Mouse (Mus musculus) hindbrain, embryonic 11.5 days (tissue): ENCODE data around the gene Tbx10. TPM values are rescaled to one million over a fixed set of nuclear protein-coding genes. Genes with fewer than 3 reads are reported as not detected.
"Not testable (repeated sequence)": the region's sequence is repeated elsewhere in the genome, so short reads cannot be mapped to it uniquely, and the experiment has no call there.

Source experiments
- ATAC-seq: fragments of 200-750 bp; cut with Nextera tagmentation; 2 replicates; pipeline ENCODE4 v1.8.0; 2017; ENCODE audit warnings: mild to moderate bottlenecking, moderate TSS enrichment, moderate library complexity; ENCODE audit not compliant: low FRiP score
- DNase-seq: peaks from one replicate; pipeline ENCODE4 v3.0.0-alpha.2; 2015; ENCODE audit warnings: low spot score
- H3K27ac ChIP-seq: fragments of 300-500 bp; sonication (generic); 2 replicates; pipeline ENCODE4 v1.5.1; 2014; ENCODE audit warnings: mild to moderate bottlenecking, low read depth, low read length
- H3K27me3 ChIP-seq: fragments of 300-500 bp; sonication (generic); 2 replicates; pipeline ENCODE4 v1.6.1; 2014; ENCODE audit warnings: mild to moderate bottlenecking, low read length, moderate library complexity, mixed read lengths; ENCODE audit not compliant: control insufficient read depth, insufficient read depth
- H3K36me3 ChIP-seq: fragments of 300-500 bp; sonication (generic); 2 replicates; pipeline ENCODE4 v1.6.1; 2014; ENCODE audit warnings: mild to moderate bottlenecking, low read length, moderate library complexity, mixed read lengths; ENCODE audit not compliant: control insufficient read depth, insufficient read depth
- H3K4me1 ChIP-seq: fragments of 300-500 bp; sonication (generic); replicated peaks from 2 replicates; pipeline ENCODE4 v1.6.1; 2014; ENCODE audit warnings: low read length, mixed read lengths; ENCODE audit not compliant: control insufficient read depth, insufficient read depth
- H3K4me2 ChIP-seq: fragments of 300-500 bp; sonication (generic); replicated peaks from 2 replicates; pipeline ENCODE4 v1.6.1; 2014; ENCODE audit warnings: mild to moderate bottlenecking, low read depth, low read length
- H3K4me3 ChIP-seq: fragments of 300-500 bp; sonication (generic); 2 replicates; pipeline ENCODE4 v1.5.1; 2014; ENCODE audit warnings: low read depth, low read length
- H3K9ac ChIP-seq: fragments of 300-500 bp; sonication (generic); 2 replicates; pipeline ENCODE4 v1.6.1; 2014; ENCODE audit warnings: low read depth, low read length
- H3K9me3 ChIP-seq: fragments of 300-500 bp; sonication (generic); 2 replicates; pipeline ENCODE4 v1.6.1; 2016; ENCODE audit warnings: low read length; ENCODE audit not compliant: control insufficient read depth
- WGBS: fragments of 180-500 bp; shearing (Covaris S2); extraction: QIAGEN DNeasy Blood & Tissue Kit; methylation state at CpG from one replicate; pipeline ENCODE4 v1.1.7; 2014; 5-methylcytosine and 5-hydroxymethylcytosine counted together
- polyA plus RNA-seq: library from polyadenylated mRNA; unstranded; fragments of >200 nt; fragmentation: Nextera tagmentation; extraction: Ambion mirVana; gene quantifications from 2 replicates; pipeline ENCODE4 v1.2.1, GENCODE M21; 2014

The Tbx10 gene
- polyA plus RNA-seq, 1 experiment from 2014 or later: 2.3 TPM

DNA sequence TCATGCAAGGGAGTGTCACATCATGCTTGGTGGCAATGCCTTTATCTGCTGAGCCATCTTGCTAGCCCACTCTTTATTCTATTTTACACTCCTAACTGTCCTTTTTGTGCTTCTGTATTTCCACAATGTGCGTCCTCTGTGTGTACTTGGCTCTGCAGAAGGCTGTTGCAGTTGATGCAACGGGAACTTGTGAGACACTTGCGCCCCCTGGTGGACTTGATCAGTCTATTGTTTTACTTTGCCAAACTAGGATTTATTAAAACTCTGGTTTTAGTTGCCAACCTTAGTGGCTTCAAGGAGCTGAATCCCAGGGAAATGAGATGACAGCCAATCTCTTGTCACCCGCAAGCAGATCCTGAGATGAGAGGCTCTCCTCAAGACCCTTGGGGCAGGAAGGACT lies 55.3 kb downstream of the Tbx10 start:
- DNase-seq (peak; percentile 90), ATAC-seq (no peak)
- H3K27me3 ChIP-seq: no peaks in the 10 kb centered on the region
- no peaks in the 10 kb centered on the region for H3K4me1 ChIP-seq
- no peak overlapping the region for H3K4me3 ChIP-seq
- H3K9ac ChIP-seq: no peak overlapping the region
- no peaks in the 10 kb centered on the region for H3K9me3 ChIP-seq
- no peaks in the 10 kb centered on the region for H3K36me3 ChIP-seq
- no peak overlapping the region for H3K4me2 ChIP-seq
- no peak overlapping the region for H3K27ac ChIP-seq
- WGBS: 20% methylated on average over 4 of the region's 4 CpGs

DNA sequence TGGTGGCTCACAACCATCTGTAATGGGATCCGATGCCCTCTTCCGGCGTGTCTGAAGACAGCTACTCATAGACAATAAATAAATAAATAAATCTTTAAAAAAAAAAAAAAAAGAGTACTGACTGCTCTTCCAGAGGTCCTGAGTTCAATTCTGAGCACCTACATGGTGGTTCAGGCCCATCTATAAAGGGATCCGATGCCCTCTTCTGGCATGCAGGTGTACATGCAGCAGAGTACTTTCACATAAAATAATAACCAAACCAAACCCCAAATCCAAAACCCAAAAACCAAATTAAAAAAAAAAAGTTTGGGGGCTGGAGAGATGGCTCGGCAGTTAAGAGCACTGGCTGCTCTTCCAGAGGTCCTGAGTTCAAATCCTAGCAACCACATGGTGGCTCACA lies 56.5 kb downstream of the Tbx10 start:
- H3K36me3 ChIP-seq, H3K27me3 ChIP-seq, H3K4me2 ChIP-seq, H3K4me1 ChIP-seq, H3K27ac ChIP-seq, H3K9me3 ChIP-seq, DNase-seq, ATAC-seq, H3K9ac ChIP-seq, H3K4me3 ChIP-seq: not testable (repeated sequence)
- 81% methylated on average over 5 of the region's 5 CpGs for WGBS

Other genes with a start within 250 kb of the Tbx10 start
- gene Kmt5b, start 225.3 kb upstream of the Tbx10 start, polyA plus RNA-seq: 43.9 and 52.7 TPM in 2 replicates
- 50.3 and 63.7 TPM in 2 replicates for gene Chka, start 141.0 kb upstream of the Tbx10 start, polyA plus RNA-seq
- 10.7 and 11.6 TPM in 2 replicates for gene Tcirg1, start 85.6 kb upstream of the Tbx10 start, polyA plus RNA-seq
- 240 and 258 TPM in 2 replicates for gene Ndufs8, start 80.0 kb upstream of the Tbx10 start, polyA plus RNA-seq
- 0.59 and 1.4 TPM in 2 replicates for gene Aldh3b1, start 62.9 kb upstream of the Tbx10 start, polyA plus RNA-seq
- 5.1 and 6.4 TPM in 2 replicates for gene Unc93b1, start 57.6 kb upstream of the Tbx10 start, polyA plus RNA-seq
- not detected in 2 replicates for gene Aldh3b3, start 34.1 kb upstream of the Tbx10 start, polyA plus RNA-seq
- gene Aldh3b2, start 20.4 kb upstream of the Tbx10 start, polyA plus RNA-seq: 1.5 and 2.3 TPM in 2 replicates
- 2.5 and 2.8 TPM in 2 replicates for gene Acy3, start 6.2 kb upstream of the Tbx10 start, polyA plus RNA-seq
- gene Nudt8, start 7.8 kb downstream of the Tbx10 start, polyA plus RNA-seq: 14.6 and 19.5 TPM in 2 replicates
- 1.5 and 1.6 TPM in 2 replicates for gene Gm49405, start 7.9 kb downstream of the Tbx10 start, polyA plus RNA-seq
- 1.5 and 1.9 TPM in 2 replicates for gene Doc2g, start 10.6 kb downstream of the Tbx10 start, polyA plus RNA-seq
- gene Ndufv1, start 20.1 kb downstream of the Tbx10 start, polyA plus RNA-seq: 188 and 201 TPM in 2 replicates
- 343 and 348 TPM in 2 replicates for gene Gstp1, start 45.2 kb downstream of the Tbx10 start, polyA plus RNA-seq
- gene Gstp2, start 53.3 kb downstream of the Tbx10 start, polyA plus RNA-seq: 1.1 and 2.9 TPM in 2 replicates
- not detected in 2 replicates for gene Gstp3, start 66.8 kb downstream of the Tbx10 start, polyA plus RNA-seq
- not detected in 2 replicates for gene Cabp2, start 88.8 kb downstream of the Tbx10 start, polyA plus RNA-seq
- 74.4 and 84.3 TPM in 2 replicates for gene Cdk2ap2, start 104.4 kb downstream of the Tbx10 start, polyA plus RNA-seq
- gene Pitpnm1, start 107.2 kb downstream of the Tbx10 start, polyA plus RNA-seq: 12.2 and 15.4 TPM in 2 replicates
- 65.7 and 67.4 TPM in 2 replicates for gene Aip, start 133.1 kb downstream of the Tbx10 start, polyA plus RNA-seq
- not detected in 2 replicates for gene Gpr152, start 147.0 kb downstream of the Tbx10 start, polyA plus RNA-seq
- gene Cabp4, start 151.3 kb downstream of the Tbx10 start, polyA plus RNA-seq: not detected in 2 replicates
- 119 and 123 TPM in 2 replicates for gene Coro1b, start 155.9 kb downstream of the Tbx10 start, polyA plus RNA-seq
- 1.0 and 1.1 TPM in 2 replicates for gene Ptprcap, start 160.9 kb downstream of the Tbx10 start, polyA plus RNA-seq
- gene Rps6kb2, start 170.6 kb downstream of the Tbx10 start, polyA plus RNA-seq: 42.2 and 45.7 TPM in 2 replicates
- gene Carns1, start 182.7 kb downstream of the Tbx10 start, polyA plus RNA-seq: 2.8 and 3.3 TPM in 2 replicates
- 0.79 and 0.96 TPM in 2 replicates for gene Tbc1d10c, start 198.5 kb downstream of the Tbx10 start, polyA plus RNA-seq
- gene Ppp1ca, start 199.3 kb downstream of the Tbx10 start, polyA plus RNA-seq: 868 and 927 TPM in 2 replicates
- gene Rad9a, start 208.9 kb downstream of the Tbx10 start, polyA plus RNA-seq: 41.6 and 42.1 TPM in 2 replicates
- 0.82 and 0.90 TPM in 2 replicates for gene Clcf1, start 221.5 kb downstream of the Tbx10 start, polyA plus RNA-seq
- gene AC109138.7, start 221.6 kb downstream of the Tbx10 start, polyA plus RNA-seq: not detected in 2 replicates
- 11.0 and 17.9 TPM in 2 replicates for gene Pold4, start 239.1 kb downstream of the Tbx10 start, polyA plus RNA-seq